Mouse (Mus musculus): Measurements from ENCODE around the gene Gramd1a.

Gene Gramd1a

GRCm38 (mm10) chr7:31124381-31124780 is 31.3 kb downstream of the Gramd1a start:
- in situ Hi-C loops (cut with MboI; ENCODE audit: unreplicated experiment in 2 of 2), result no loop called here

GRCm38 (mm10) chr7:31123697-31124096 is 32.0 kb downstream of the Gramd1a start:
- in situ Hi-C loops (cut with MboI; ENCODE audit: unreplicated experiment in 2 of 2), result no loop called here

- in situ Hi-C loops (cut with MboI; ENCODE audit: unreplicated experiment in 2 of 2), result no loop called here
Measured at GRCm38 (mm10) chr7:31122641-31123631, 32.8 kb downstream of the Gramd1a start.

- in situ Hi-C loops (cut with MboI; ENCODE audit: unreplicated experiment in 2 of 2), result no loop called here
Measured at GRCm38 (mm10) chr7:31119556-31119955, 36.1 kb downstream of the Gramd1a start.

- in situ Hi-C loops (cut with MboI; ENCODE audit: unreplicated experiment in 2 of 2), result no loop called here
Measured at GRCm38 (mm10) chr7:31118486-31118885, 37.2 kb downstream of the Gramd1a start.

- in situ Hi-C loops (cut with MboI; ENCODE audit: unreplicated experiment in 2 of 2), result no loop called here
Measured at GRCm38 (mm10) chr7:31117465-31117864, 38.2 kb downstream of the Gramd1a start.

- in situ Hi-C loops (cut with MboI; ENCODE audit: unreplicated experiment in 2 of 2), result no loop called here
Measured at GRCm38 (mm10) chr7:31116721-31117145, 39.0 kb downstream of the Gramd1a start.

- in situ Hi-C loops (cut with MboI; ENCODE audit: unreplicated experiment in 2 of 2), result no loop called here
Measured at GRCm38 (mm10) chr7:31115587-31116043, 40.1 kb downstream of the Gramd1a start.

- in situ Hi-C loops (cut with MboI; ENCODE audit: unreplicated experiment in 2 of 2), result no loop called here
Measured at GRCm38 (mm10) chr7:31115182-31115581, 40.5 kb downstream of the Gramd1a start, which contains the start of gene Hpn. Gene Hpn (minus strand): TSS chr7:31115290.

- in situ Hi-C loops (cut with MboI; ENCODE audit: unreplicated experiment in 2 of 2), result no loop called here
Measured at GRCm38 (mm10) chr7:31114646-31115045, 41.0 kb downstream of the Gramd1a start.

- in situ Hi-C loops (cut with MboI; ENCODE audit: unreplicated experiment in 2 of 2), result no loop called here
Measured at GRCm38 (mm10) chr7:31113800-31114199, 41.9 kb downstream of the Gramd1a start.

- in situ Hi-C loops (cut with MboI; ENCODE audit: unreplicated experiment in 2 of 2), result no loop called here
Measured at GRCm38 (mm10) chr7:31112036-31112435, 43.7 kb downstream of the Gramd1a start.

GRCm38 (mm10) chr7:31110861-31111385 is 44.8 kb downstream of the Gramd1a start:
- in situ Hi-C loops (cut with MboI; ENCODE audit: unreplicated experiment in 2 of 2), result no loop called here

- in situ Hi-C loops (cut with MboI; ENCODE audit: unreplicated experiment in 2 of 2), result no loop called here
Measured at GRCm38 (mm10) chr7:31109796-31110195, 45.9 kb downstream of the Gramd1a start.

- in situ Hi-C loops (cut with MboI; ENCODE audit: unreplicated experiment in 2 of 2), result no loop called here
Measured at GRCm38 (mm10) chr7:31109091-31109490, 46.6 kb downstream of the Gramd1a start.

GRCm38 (mm10) chr7:31107781-31108180 is 47.9 kb downstream of the Gramd1a start:
- in situ Hi-C loops (cut with MboI; ENCODE audit: unreplicated experiment in 2 of 2), result no loop called here

- in situ Hi-C loops (cut with MboI; ENCODE audit: unreplicated experiment in 2 of 2), result no loop called here
Measured at GRCm38 (mm10) chr7:31106166-31106565, 49.5 kb downstream of the Gramd1a start.

- in situ Hi-C loops (cut with MboI; ENCODE audit: unreplicated experiment in 2 of 2), result no loop called here
Measured at GRCm38 (mm10) chr7:31105061-31105768, 50.5 kb downstream of the Gramd1a start.

- in situ Hi-C loops (cut with MboI; ENCODE audit: unreplicated experiment in 2 of 2), result no loop called here
Measured at GRCm38 (mm10) chr7:31100786-31101185, 54.9 kb downstream of the Gramd1a start.

- in situ Hi-C loops (cut with MboI; ENCODE audit: unreplicated experiment in 2 of 2), result loop anchor here (5.0 kb wide), 1 partner anchor 42 kb away; the partner anchor contains the start of genes Fxyd1 (in 2 of the 2) and Lgi4 (in 2 of the 2)
Measured at GRCm38 (mm10) chr7:31099612-31099982, 56.1 kb downstream of the Gramd1a start.
